Mouse (Mus musculus) MEL (cell line): Measurements from ENCODE around the gene Gtf2ird1. TPM values are rescaled to one million over a fixed set of nuclear protein-coding genes. Genes with fewer than 3 reads are reported as not detected.
A peak's percentile ranks its signal among the peaks of the same experiment; 100 is the strongest.

ENCODE experiments used
- DNase-seq: peaks from one replicate; pipeline ENCODE4 v3.0.0; 2011; ENCODE audit warnings: low read depth, low spot score
- H3K27ac ChIP-seq: 2 replicates; pipeline ENCODE4 v1.5.1; 2012; ENCODE audit warnings: low read depth, mild to moderate bottlenecking, control low read depth, low read length, moderate library complexity; ENCODE audit not compliant: control insufficient read depth
- H3K27me3 ChIP-seq, 2 experiments: fragments of 150-350 bp in 1 of 2; sonication (generic) in 1 of 2; 2 replicates each; pipeline ENCODE4 v1.6.1; 2012; ENCODE audit warnings: low read length in 2 of 2, mild to moderate bottlenecking in 2 of 2, improper control_type of control experiment in 1 of 2, moderate library complexity in 1 of 2; ENCODE audit not compliant: insufficient read depth in 2 of 2, control insufficient read depth in 1 of 2
- H3K36me3 ChIP-seq, 2 experiments: 2 replicates each; pipeline ENCODE4 v1.6.1; 2012 to 2014; ENCODE audit warnings: low read length in 2 of 2, improper control_type of control experiment in 1 of 2, inconsistent platforms in 1 of 2, mild to moderate bottlenecking in 1 of 2; ENCODE audit not compliant: insufficient read depth in 2 of 2, control insufficient read depth in 1 of 2
- H3K4me1 ChIP-seq, 2 experiments: fragments of 150-350 bp in 1 of 2; sonication (generic) in 1 of 2; 2 replicates each; pipeline ENCODE4 v1.6.1; 2012; ENCODE audit warnings: low read length in 2 of 2, improper control_type of control experiment in 1 of 2, mild to moderate bottlenecking in 1 of 2; ENCODE audit not compliant: insufficient read depth in 2 of 2, control insufficient read depth in 1 of 2
- H3K4me3 ChIP-seq, 2 experiments: fragments of 150-350 bp in 1 of 2; sonication (generic) in 1 of 2; 2 replicates each; pipeline ENCODE4 v1.5.1; 2012; ENCODE audit warnings: low read depth in 2 of 2, low read length in 2 of 2, mild to moderate bottlenecking in 2 of 2, moderate library complexity in 2 of 2, control low read depth in 1 of 2, improper control_type of control experiment in 1 of 2; ENCODE audit not compliant: control insufficient read depth in 1 of 2, insufficient read depth in 1 of 2
- H3K79me2 ChIP-seq: 2 replicates; pipeline ENCODE4 v1.6.1; 2012; ENCODE audit warnings: mild to moderate bottlenecking, low read length, moderate library complexity; ENCODE audit not compliant: control insufficient read depth, poor library complexity, insufficient read depth
- H3K9ac ChIP-seq: 2 replicates; pipeline ENCODE4 v1.6.1; 2012; ENCODE audit warnings: low read depth, mild to moderate bottlenecking, control low read depth, low read length, moderate library complexity; ENCODE audit not compliant: control insufficient read depth, poor library complexity, severe bottlenecking
- H3K9me3 ChIP-seq: fragments of 150-350 bp; sonication (generic); replicated peaks from 2 replicates; pipeline ENCODE4 v1.6.1; 2012; ENCODE audit warnings: mild to moderate bottlenecking, low read length, improper control_type of control experiment, moderate library complexity; ENCODE audit not compliant: insufficient read depth
- BHLHE40 ChIP-seq: IDR thresholded peaks from 2 replicates; pipeline ENCODE4 v1.6.1; 2012; ENCODE audit warnings: low read depth, mild to moderate bottlenecking, inconsistent platforms, low read length, improper control_type of control experiment, borderline replicate concordance
- CHD1 ChIP-seq: IDR thresholded peaks from 2 replicates; pipeline ENCODE4 v1.6.1; 2012; ENCODE audit warnings: low read depth, mild to moderate bottlenecking, inconsistent platforms, low read length, improper control_type of control experiment
- CTCF ChIP-seq, 3 experiments: IDR thresholded peaks in 2 of 3; conservative IDR thresholded peaks in 1 of 3; 2 replicates each; pipeline ENCODE4 v1.5.1; 2011 to 2012; ENCODE audit warnings: low read length in 3 of 3, low read depth in 2 of 3, mild to moderate bottlenecking in 2 of 3, improper control_type of control experiment in 1 of 3, inconsistent platforms in 1 of 3, mixed read lengths in 1 of 3, moderate library complexity in 1 of 3; ENCODE audit not compliant: control insufficient read depth in 1 of 3, insufficient read depth in 1 of 3, poor library complexity in 1 of 3, severe bottlenecking in 1 of 3
- E2F4 ChIP-seq: IDR thresholded peaks from 2 replicates; pipeline ENCODE4 v1.6.1; 2011; ENCODE audit warnings: low read depth, low read length, improper control_type of control experiment, borderline replicate concordance
- ELF1 ChIP-seq: IDR thresholded peaks from 2 replicates; pipeline ENCODE4 v1.6.1; 2014; ENCODE audit warnings: low read depth, mild to moderate bottlenecking, inconsistent platforms, low read length, improper control_type of control experiment, moderate library complexity
- EP300 ChIP-seq, 2 experiments: IDR thresholded peaks; 2 replicates each; pipeline ENCODE4 v1.6.1; 2011; ENCODE audit warnings: improper control_type of control experiment in 2 of 2, low read length in 2 of 2, low read depth in 1 of 2, mild to moderate bottlenecking in 1 of 2
- ETS1 ChIP-seq: IDR thresholded peaks from 2 replicates; pipeline ENCODE4 v1.6.1; 2012; ENCODE audit warnings: low read depth, mild to moderate bottlenecking, inconsistent platforms, low read length, improper control_type of control experiment, moderate library complexity
- GATA1 ChIP-seq: IDR thresholded peaks from 2 replicates; pipeline ENCODE4 v1.6.1; 2011; ENCODE audit warnings: low read depth, low read length, improper control_type of control experiment
- HCFC1 ChIP-seq: IDR thresholded peaks from 2 replicates; pipeline ENCODE4 v1.6.1; 2012; ENCODE audit warnings: low read depth, mild to moderate bottlenecking, inconsistent platforms, low read length, improper control_type of control experiment, moderate library complexity
- KAT2A ChIP-seq: conservative IDR thresholded peaks from 2 replicates; pipeline ENCODE4 v1.6.1; 2012; ENCODE audit warnings: low read depth, low read length, improper control_type of control experiment, inconsistent platforms
- MAFK ChIP-seq: IDR thresholded peaks from 2 replicates; pipeline ENCODE4 v1.6.1; 2011; ENCODE audit warnings: low read depth, mild to moderate bottlenecking, low read length, improper control_type of control experiment, borderline replicate concordance
- MAX ChIP-seq: IDR thresholded peaks from 2 replicates; pipeline ENCODE4 v1.6.1; 2011; ENCODE audit warnings: low read length, improper control_type of control experiment
- MEF2A ChIP-seq: IDR thresholded peaks from 2 replicates; pipeline ENCODE4 v1.6.1; 2014; ENCODE audit warnings: low read depth, mild to moderate bottlenecking, inconsistent platforms, low read length, improper control_type of control experiment; ENCODE audit not compliant: poor library complexity, insufficient replicate concordance, severe bottlenecking; ENCODE audit errors: extremely low read depth
- MXI1 ChIP-seq: IDR thresholded peaks from 2 replicates; pipeline ENCODE4 v1.6.1; 2011; ENCODE audit warnings: mild to moderate bottlenecking, low read depth, low read length, improper control_type of control experiment
- MYB ChIP-seq: IDR thresholded peaks from 2 replicates; pipeline ENCODE4 v1.6.1; 2011; ENCODE audit warnings: mild to moderate bottlenecking, low read depth, low read length, improper control_type of control experiment
- NRF1 ChIP-seq: IDR thresholded peaks from 2 replicates; pipeline ENCODE4 v1.6.1; 2014; ENCODE audit warnings: low read depth, mild to moderate bottlenecking, inconsistent platforms, low read length, improper control_type of control experiment, moderate library complexity; ENCODE audit not compliant: poor library complexity, insufficient read depth, severe bottlenecking
- POLR2A ChIP-seq, 2 experiments: IDR thresholded peaks; 2 replicates each; pipeline ENCODE4 v1.6.1; 2011 to 2012; ENCODE audit warnings: low read length in 2 of 2, mild to moderate bottlenecking in 2 of 2, control low read depth in 1 of 2, improper control_type of control experiment in 1 of 2, low read depth in 1 of 2, moderate library complexity in 1 of 2; ENCODE audit not compliant: control insufficient read depth in 1 of 2, insufficient read depth in 1 of 2, poor library complexity in 1 of 2
- RAD21 ChIP-seq: IDR thresholded peaks from 2 replicates; pipeline ENCODE4 v1.6.1; 2011; ENCODE audit warnings: mild to moderate bottlenecking, low read depth, low read length, improper control_type of control experiment
- RCOR1 ChIP-seq: IDR thresholded peaks from 2 replicates; pipeline ENCODE4 v1.6.1; 2012; ENCODE audit warnings: low read depth, mild to moderate bottlenecking, inconsistent platforms, low read length, improper control_type of control experiment
- SIN3A ChIP-seq: IDR thresholded peaks from 2 replicates; pipeline ENCODE4 v1.6.1; 2012; ENCODE audit warnings: low read length, improper control_type of control experiment, inconsistent platforms
- TBP ChIP-seq: IDR thresholded peaks from 2 replicates; pipeline ENCODE4 v1.8.0; 2011; ENCODE audit warnings: low read depth, low read length, improper control_type of control experiment
- TCF12 ChIP-seq: IDR thresholded peaks from 2 replicates; pipeline ENCODE4 v1.6.1; 2014; ENCODE audit warnings: low read depth, mild to moderate bottlenecking, inconsistent platforms, low read length, improper control_type of control experiment, moderate library complexity
- UBTF ChIP-seq: IDR thresholded peaks from 2 replicates; pipeline ENCODE4 v1.6.1; 2012; ENCODE audit warnings: low read depth, mild to moderate bottlenecking, inconsistent platforms, low read length, improper control_type of control experiment, moderate library complexity, borderline replicate concordance; ENCODE audit not compliant: insufficient read depth
- USF2 ChIP-seq, 2 experiments: IDR thresholded peaks; 2 replicates each; pipeline ENCODE4 v1.6.1; 2011 to 2012; ENCODE audit warnings: improper control_type of control experiment in 2 of 2, low read length in 2 of 2, borderline replicate concordance in 1 of 2, inconsistent platforms in 1 of 2, low read depth in 1 of 2, mild to moderate bottlenecking in 1 of 2; ENCODE audit not compliant: insufficient read depth in 1 of 2
- ZC3H11A ChIP-seq: IDR thresholded peaks from 2 replicates; pipeline ENCODE4 v1.6.1; 2012; ENCODE audit warnings: low read depth, mild to moderate bottlenecking, inconsistent platforms, low read length, improper control_type of control experiment
- ZKSCAN1 ChIP-seq: IDR thresholded peaks from 2 replicates; pipeline ENCODE4 v1.6.1; 2012; ENCODE audit warnings: low read depth, mild to moderate bottlenecking, inconsistent platforms, low read length, improper control_type of control experiment, moderate library complexity
- ZMIZ1 ChIP-seq: IDR thresholded peaks from 2 replicates; pipeline ENCODE4 v1.6.1; 2012; ENCODE audit warnings: low read depth, mild to moderate bottlenecking, inconsistent platforms, low read length, improper control_type of control experiment, moderate library complexity
- polyA plus RNA-seq, 2 experiments: library from polyadenylated mRNA; stranded (reverse) in 1 of 2; unstranded in 1 of 2; fragments of >175 nt in 1 of 2; fragments of >200 nt in 1 of 2; gene quantifications; 2 replicates each; pipeline versions ENCODE4 v1.2.1 to v1.2.4; 2012; ENCODE audit warnings: low replicate concordance in 2 of 2, low read depth in 1 of 2; ENCODE audit not compliant: insufficient read length in 2 of 2, insufficient read depth in 1 of 2, missing spikeins in 1 of 2
- total RNA-seq: library from RNA; depleted of rRNA; stranded (reverse); fragments of 300-350 nt; gene quantifications from 2 replicates; pipeline ENCODE4 v1.2.3, GENCODE M21; 2012

Gene Gtf2ird1
- total and polyA plus RNA-seq, 3 experiments, result 15.2 to 54.7 TPM; not detected in 1

GRCm38 (mm10) chr5:134329311-134329710, 127.2 kb downstream of the Gtf2ird1 start:
- H3K27me3 ChIP-seq, result no peaks in the 10 kb centered on the region
- no peak for TF ChIP-seq NRF1
- TF ChIP-seq POLR2A (IDR thresholded peaks at IDR 0.05; ENCODE audit: control insufficient read depth in 1 of 2, insufficient read depth in 1 of 2, low read depth in 1 of 2, low read length in 2 of 2, poor library complexity in 1 of 2), result no peak
- TF ChIP-seq KAT2A, result no peak
- no peak for TF ChIP-seq EP300 (IDR thresholded peaks at IDR 0.05; ENCODE audit: low read depth in 1 of 2, low read length in 2 of 2)
- TF ChIP-seq ZMIZ1, result no peak
- TF ChIP-seq E2F4, result no peak
- TF ChIP-seq CTCF (IDR thresholded peaks at IDR 0.05 in 2 of 3, conservative IDR thresholded peaks at IDR 0.05 in 1 of 3; ENCODE audit: control insufficient read depth in 1 of 3, insufficient read depth in 1 of 3, low read depth in 2 of 3, low read length in 3 of 3, poor library complexity in 1 of 3, severe bottlenecking in 1 of 3), result no peak
- no peak for TF ChIP-seq MEF2A
- no peak for TF ChIP-seq UBTF
- TF ChIP-seq SIN3A, result no peak
- TF ChIP-seq MAX, result no peak
- TF ChIP-seq RAD21, result no peak
- no peak for TF ChIP-seq ZKSCAN1
- no peak for DNase-seq

GRCm38 (mm10) chr5:134328482-134329001, 128.0 kb downstream of the Gtf2ird1 start:
- Histone ChIP-seq H3K27me3 (no peaks in the 10 kb centered on the region), H3K4me1 (peaks cover 13 to 19% of the 10 kb centered on the region in 2 experiments), H3K9ac (0 out of 2 replicates have a peak overlapping the region, but pooled peaks have one; percentile 0), H3K4me3 (no peak overlapping the region), H3K79me2 (no peaks in the 10 kb centered on the region), H3K9me3 (no peaks in the 10 kb centered on the region), H3K27ac (peak overlapping the region; percentile 46), H3K36me3 (peaks cover 0 to 5% of the 10 kb centered on the region in 2 experiments; a peak in 2 of 4 replicates)
- DNase-seq, result peak; percentile 70
- TF ChIP-seq CTCF (IDR thresholded peaks at IDR 0.05 in 2 of 3, conservative IDR thresholded peaks at IDR 0.05 in 1 of 3; ENCODE audit: control insufficient read depth in 1 of 3, insufficient read depth in 1 of 3, low read depth in 2 of 3, low read length in 3 of 3, poor library complexity in 1 of 3, severe bottlenecking in 1 of 3) (no peak), BHLHE40 (no peak), HCFC1 (no peak; the same call in 1 of the 2 replicates), SIN3A (peak; percentile 43), MAX (no peak), GATA1 (peak; percentile 60), MAFK (no peak), MXI1 (no peak), ETS1 (peak; percentile 71), TCF12 (peak; percentile 77), EP300 (IDR thresholded peaks at IDR 0.05; ENCODE audit: low read depth in 1 of 2, low read length in 2 of 2) (peak; percentile 39 to 62; a peak in 2 of 4 replicates), USF2 (IDR thresholded peaks at IDR 0.05; ENCODE audit: borderline replicate concordance in 1 of 2, insufficient read depth in 1 of 2, low read depth in 1 of 2, low read length in 2 of 2) (no peak), ZC3H11A (no peak), NRF1 (0 out of 2 replicates have a peak, but pooled peaks have one; percentile 4), RCOR1 (no peak), ELF1 (peak; percentile 52; the same call in 1 of the 2 replicates), MYB (no peak), TBP (no peak), CHD1 (no peak)

More at GRCm38 (mm10) chr5:134329311-134329710, 127.2 kb downstream of the Gtf2ird1 start:
- Histone ChIP-seq H3K9ac (no peak overlapping the region), H3K27ac (no peak overlapping the region), H3K4me1 (peaks cover 13 to 16% of the 10 kb centered on the region in 2 experiments), H3K79me2 (no peaks in the 10 kb centered on the region), H3K36me3 (peaks cover 0 to 5% of the 10 kb centered on the region in 2 experiments; a peak in 2 of 4 replicates), H3K4me3 (no peak overlapping the region), H3K9me3 (no peaks in the 10 kb centered on the region)
